ENCODE assay signal across 23 mouse cellular contexts in the genomic region with DNA sequence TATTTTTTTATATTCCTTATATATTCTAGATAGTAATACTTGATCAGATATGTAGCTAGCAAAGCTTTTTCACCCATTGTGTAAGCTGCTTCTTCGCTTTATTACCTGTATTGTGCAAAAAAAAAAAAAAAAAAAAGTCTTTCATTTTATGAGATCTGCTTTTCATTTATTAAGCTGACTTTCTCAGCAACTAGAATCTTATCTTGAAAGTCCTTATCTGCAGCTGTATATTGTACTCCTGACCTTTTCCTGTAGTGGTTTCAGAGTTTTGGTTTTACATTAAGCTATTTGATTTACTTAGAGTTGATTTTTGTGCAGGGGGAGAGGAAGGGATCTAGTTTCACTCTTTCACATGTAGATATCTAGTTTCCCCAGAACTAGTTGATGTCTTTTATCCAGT.
"Had no signal": no experiment of that assay in that cellular context is flagged by ENCODE, and none has a peak within 500 bp of the region (broad histone marks: within the 10 kb centered on the region; RNA-seq: fewer than 3 reads in every experiment).

No protein-coding gene starts in this region.

- H3K9me3 ChIP-seq: heart, embryonic 13.5 days; heart, embryonic 15.5 days; hindbrain, embryonic 13.5 days; hindbrain, embryonic 15.5 days; limb, embryonic 13.5 days; limb, embryonic 15.5 days; liver, embryonic 12.5 days had no signal

- ATAC-seq: hindbrain, postnatal 0 days; liver, embryonic 12.5 days had no signal

- H3K4me1 ChIP-seq: heart, embryonic 13.5 days; heart, embryonic 15.5 days; hindbrain, embryonic 13.5 days; hindbrain, embryonic 15.5 days; limb, embryonic 13.5 days; limb, embryonic 15.5 days; liver, embryonic 12.5 days had no signal

- H3K4me3 ChIP-seq: gastrocnemius, adult 2 months; heart, adult 2 months; heart, embryonic 13.5 days; heart, embryonic 15.5 days; hindbrain, embryonic 13.5 days; hindbrain, embryonic 15.5 days; layer of hippocampus, adult 2 months; left cerebral cortex, adult 2 months; limb, embryonic 13.5 days; limb, embryonic 15.5 days; liver, embryonic 12.5 days had no signal

- H3K9ac ChIP-seq: heart, embryonic 13.5 days; heart, embryonic 15.5 days; hindbrain, embryonic 13.5 days; hindbrain, embryonic 15.5 days; limb, embryonic 13.5 days; limb, embryonic 15.5 days; liver, embryonic 12.5 days; liver, embryonic 14.5 days had no signal

- H3K36me3 ChIP-seq: heart, embryonic 13.5 days; heart, embryonic 15.5 days; hindbrain, embryonic 13.5 days; hindbrain, embryonic 15.5 days; limb, embryonic 13.5 days; limb, embryonic 15.5 days; liver, embryonic 12.5 days had no signal

- H3K27me3 ChIP-seq: heart, embryonic 13.5 days; heart, embryonic 15.5 days; hindbrain, embryonic 13.5 days; hindbrain, embryonic 15.5 days; limb, embryonic 13.5 days; limb, embryonic 15.5 days; liver, embryonic 12.5 days had no signal

- H3K4me2 ChIP-seq: heart, embryonic 11.5 days; heart, embryonic 13.5 days; heart, embryonic 15.5 days; hindbrain, embryonic 13.5 days; hindbrain, embryonic 15.5 days; limb, embryonic 13.5 days; limb, embryonic 15.5 days; liver, embryonic 12.5 days had no signal

- H3K27ac ChIP-seq: gastrocnemius, adult 2 months; heart, adult 2 months; heart, embryonic 13.5 days; heart, embryonic 15.5 days; hindbrain, embryonic 13.5 days; hindbrain, embryonic 15.5 days; hindbrain, postnatal 0 days; layer of hippocampus, adult 2 months; left cerebral cortex, adult 2 months; limb, embryonic 13.5 days; limb, embryonic 15.5 days; liver, embryonic 12.5 days; liver, embryonic 14.5 days had no signal

- DNase-seq: gastrocnemius, adult 2 months; gastrocnemius, postnatal 10 days; gastrocnemius, postnatal 25 days; heart, adult 2 months; heart, postnatal 14 days; heart, postnatal 36 days; kidney, adult 18-20 months; kidney, adult 8-10 months; kidney, postnatal 10 days; kidney, postnatal 25 days; kidney, postnatal 4 days had no signal
